Mouse (Mus musculus) left cerebral cortex, adult 2 months (tissue): Measurements from ENCODE around the gene Gcsh. TPM values are rescaled to one million over a fixed set of nuclear protein-coding genes. Genes with fewer than 3 reads are reported as not detected.
A peak's percentile ranks its signal among the peaks of the same experiment; 100 is the strongest.

Experiments
- DNase-seq, 2 experiments: peaks; one replicate each; pipeline ENCODE4 v3.0.0; 2021 to 2022; ENCODE audit warnings: low spot score in 2 of 2, mixed read lengths in 1 of 2; ENCODE audit errors: extremely low spot score in 1 of 2
- H3K27ac ChIP-seq: fragments of 200-600 bp; 2 replicates; pipeline ENCODE4 v1.8.1; 2022
- H3K4me3 ChIP-seq: fragments of 200-600 bp; 2 replicates; pipeline ENCODE4 v1.8.1; 2022
- CTCF ChIP-seq: fragments of 200-600 bp; IDR thresholded peaks from 2 replicates; pipeline ENCODE4 v1.8.1; 2022; ENCODE audit warnings: antibody characterized with exemption, mild to moderate bottlenecking, moderate library complexity
- intact Hi-C: fragments of 180-260 bp; cut with DNase I; formaldehyde crosslinking; loops from one replicate; pipeline ENCODE4 v1.15.1; 2025
- total RNA-seq, 2 experiments: library from RNA; stranded (reverse); gene quantifications; 2 replicates each; pipeline ENCODE4 v1.2.3; 2021

Gcsh gene
- total RNA-seq, 2 experiments from 2014 or later: 34.4 to 36.3 TPM

- Histone ChIP-seq H3K27ac (no peak overlapping the region), H3K4me3 (no peak overlapping the region)
- DNase-seq: no peak
- no peak for TF ChIP-seq CTCF
- intact Hi-C loops: no loop called here
These were observed 18.3 kb downstream of the Gcsh start for GRCm38 (mm10) chr8:116975066-116975465.

- Histone ChIP-seq H3K27ac (no peak overlapping the region), H3K4me3 (no peak overlapping the region)
- no peak for DNase-seq
- no peak for TF ChIP-seq CTCF
- intact Hi-C loops: no loop called here
These were observed 23.8 kb downstream of the Gcsh start for GRCm38 (mm10) chr8:116969531-116969930.

DNA sequence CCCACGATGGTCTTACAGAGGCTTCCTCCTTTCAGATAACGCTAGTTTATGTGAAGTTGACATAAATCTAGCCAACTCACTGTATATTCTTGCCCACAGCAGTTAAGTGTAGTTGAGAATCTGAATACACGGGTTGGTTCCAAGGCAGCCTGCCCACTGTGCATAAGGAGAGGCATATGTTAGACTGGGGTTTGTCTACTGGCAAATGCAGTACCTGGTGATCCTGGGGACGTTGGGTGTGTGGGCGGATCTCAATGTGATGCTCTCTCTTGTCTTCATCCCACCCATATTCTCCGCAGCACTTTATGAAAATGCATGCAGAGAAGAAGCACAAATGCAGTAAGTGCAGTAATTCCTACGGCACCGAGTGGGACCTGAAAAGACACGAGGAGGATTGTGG, 38.9 kb downstream of the Gcsh start:
- intact Hi-C loops: loop anchor here (2.0 kb wide), 1 partner anchor 334 kb away; no protein-coding TSS in a partner anchor
- H3K27ac ChIP-seq: peak overlapping the region; percentile 30; the same call in 1 of the 2 replicates
- DNase-seq: peak; percentile 59 to 83
- no peak overlapping the region for H3K4me3 ChIP-seq
- no peak for TF ChIP-seq CTCF

GRCm38 (mm10) chr8:116952428-116952827, 40.9 kb downstream of the Gcsh start:
- DNase-seq: no peak
- no peak overlapping the region for H3K27ac ChIP-seq
- intact Hi-C loops: no loop called here
- H3K4me3 ChIP-seq: no peak overlapping the region
- TF ChIP-seq CTCF: no peak

DNA sequence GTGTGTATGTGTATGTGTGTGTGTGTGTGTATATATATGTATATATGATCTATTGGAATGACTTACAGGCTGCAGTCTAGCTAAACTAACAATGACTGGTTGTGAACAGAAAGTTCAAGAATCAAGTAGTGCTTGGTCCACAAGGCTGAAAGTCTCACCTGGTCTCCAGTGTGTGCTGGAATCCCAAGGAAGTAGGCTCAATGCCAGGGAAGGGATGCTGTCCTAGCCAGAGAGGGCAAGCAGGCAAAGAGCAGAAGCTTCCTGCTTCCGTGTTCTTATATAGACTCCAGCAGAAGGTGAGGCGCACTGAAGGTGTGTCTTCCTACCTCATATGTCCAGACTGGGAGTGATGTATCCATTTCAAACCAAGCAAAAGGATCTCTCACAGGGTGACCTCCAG, 41.6 kb downstream of the Gcsh start:
- Histone ChIP-seq H3K4me3 (no peak overlapping the region), H3K27ac (no peak overlapping the region)
- DNase-seq: no peak
- no peak for TF ChIP-seq CTCF
- intact Hi-C loops: no loop called here

- Histone ChIP-seq H3K4me3 (no peak overlapping the region), H3K27ac (no peak overlapping the region)
- no peak for DNase-seq
- no peak for TF ChIP-seq CTCF
- intact Hi-C loops: no loop called here
These were observed 42.0 kb downstream of the Gcsh start for GRCm38 (mm10) chr8:116951369-116951768.

GRCm38 (mm10) chr8:116947589-116947988, 45.7 kb downstream of the Gcsh start:
- intact Hi-C loops: no loop called here
- TF ChIP-seq CTCF: no peak
- Histone ChIP-seq H3K4me3 (no peak overlapping the region), H3K27ac (no peak overlapping the region)
- no peak for DNase-seq

- Histone ChIP-seq H3K4me3 (peak overlapping the region; percentile 44), H3K27ac (peak overlapping the region; percentile 80; the same call in 1 of the 2 replicates)
- intact Hi-C loops: no loop called here
- no peak for DNase-seq
- TF ChIP-seq CTCF: no peak
These were observed 46.5 kb downstream of the Gcsh start for GRCm38 (mm10) chr8:116946851-116947250.

DNA sequence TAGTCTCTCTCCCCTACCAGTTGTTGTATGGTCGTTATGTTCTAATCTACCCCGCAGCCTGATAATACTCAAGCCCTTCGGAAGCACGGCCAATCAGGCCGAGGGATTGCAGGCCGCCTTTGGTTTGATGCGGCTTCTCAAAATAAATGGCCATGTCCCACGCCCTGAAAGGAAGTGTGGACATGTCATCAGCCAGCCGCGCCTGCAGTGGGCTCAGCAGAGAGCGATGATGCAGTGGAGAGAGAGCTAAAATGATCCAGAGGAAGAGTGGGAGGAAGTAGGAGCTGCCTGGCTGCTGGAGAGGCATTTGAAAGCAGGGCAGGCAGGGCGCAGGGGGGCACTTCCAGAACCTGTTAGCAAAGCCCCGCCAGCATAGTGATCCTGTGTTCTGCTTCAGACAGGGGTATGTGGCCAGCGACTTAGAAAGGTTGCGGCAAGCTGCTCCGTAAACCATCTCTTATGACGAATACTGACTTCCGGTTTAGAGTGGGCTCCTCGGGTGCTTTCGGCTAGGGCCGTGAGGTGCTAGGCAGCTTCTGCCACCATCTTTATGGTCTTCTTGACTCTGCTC, 47.0 kb downstream of the Gcsh start:
- TF ChIP-seq CTCF: no peak
- Histone ChIP-seq H3K27ac (peak overlapping the region; percentile 80), H3K4me3 (peak overlapping the region; percentile 44)
- intact Hi-C loops: no loop called here
- peak; percentile 55 to 60 for DNase-seq

DNA sequence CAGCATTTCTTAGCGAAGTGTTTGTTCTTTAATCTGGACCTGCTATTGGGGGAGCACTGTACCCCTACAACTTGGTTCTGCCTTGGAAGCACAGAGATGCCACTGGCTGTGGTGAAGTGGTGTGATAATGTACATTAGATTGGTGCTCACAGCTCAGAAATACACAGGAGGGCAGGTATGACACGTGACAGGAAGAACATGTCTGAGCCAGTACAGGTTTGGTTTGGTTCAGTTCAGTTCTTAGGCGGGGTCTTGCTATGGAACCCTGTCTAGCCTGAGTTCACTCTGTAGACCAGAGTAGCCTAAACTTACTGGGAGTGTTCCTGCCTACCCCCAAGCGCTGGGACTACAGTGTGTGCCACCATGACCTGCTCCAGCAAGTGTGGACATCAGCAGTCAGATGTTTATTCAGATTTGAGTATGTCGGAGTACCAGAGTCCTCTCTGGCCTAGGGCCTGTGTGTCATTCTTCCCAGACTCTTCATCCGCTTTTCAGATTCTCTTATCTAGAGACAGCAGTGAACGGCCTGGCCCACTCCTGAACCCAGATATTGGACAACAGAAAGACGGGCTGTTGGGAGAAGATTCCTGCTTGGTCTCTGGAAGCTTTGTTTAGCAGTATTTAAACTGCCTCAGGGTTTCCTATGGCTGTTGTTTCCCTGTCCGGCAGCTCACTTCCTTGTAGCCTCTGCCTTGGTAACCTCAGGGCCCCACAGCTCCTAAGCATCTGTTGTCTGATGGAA, 48.0 kb downstream of the Gcsh start:
- intact Hi-C loops: no loop called here
- H3K4me3 ChIP-seq: peak overlapping the region; percentile 94

GRCm38 (mm10) chr8:116944385-116944696, 49.0 kb downstream of the Gcsh start:
- Histone ChIP-seq H3K4me3 (peak overlapping the region; percentile 94), H3K27ac (peak overlapping the region; percentile 92)
- DNase-seq: no peak
- intact Hi-C loops: loop anchor here (1.0 to 5.0 kb wide), 2 partner anchors 23 to 533 kb away; partner anchors contain the start of genes Cenpn and Cmc2
- TF ChIP-seq CTCF: no peak

More for the DNA sequence above, 48.0 kb downstream of the Gcsh start:
- peak overlapping the region; percentile 80 for H3K27ac ChIP-seq
- DNase-seq: no peak
- TF ChIP-seq CTCF: no peak

GRCm38 (mm10) chr8:116943555-116944384, 49.6 kb downstream of the Gcsh start:
- no peak for TF ChIP-seq CTCF
- Histone ChIP-seq H3K27ac (peak overlapping the region; percentile 92), H3K4me3 (peak overlapping the region; percentile 94)
- intact Hi-C loops: loop anchor here (1.0 to 5.0 kb wide), 3 partner anchors 22 to 534 kb away; partner anchors contain the start of genes Cenpn and Cmc2
- peak; percentile 39 to 53 for DNase-seq
